Mouse (Mus musculus): ENCODE results near the gene Mx1. TPM values are rescaled to one million over a fixed set of nuclear protein-coding genes. Genes with fewer than 3 reads are reported as not detected.

The Mx1 gene
- 0.36 TPM in 1 of 2 replicates, not detected in the other for polyA plus RNA-seq (2015; fragmentation: Nextera tagmentation; extraction: Ambion mirVana)

- H3K36me3 ChIP-seq = no peaks in the 10 kb centered on the region
- no peak for ATAC-seq (ENCODE audit: low read depth)
- no peak within 1 kb of the TSS for H3K4me3 ChIP-seq
- H3K9ac ChIP-seq = no peak within 1 kb of the TSS
- no peak within 1 kb of the TSS for H3K4me2 ChIP-seq
- H3K27me3 ChIP-seq = no peaks in the 10 kb centered on the region
- 32% methylated on average over 4 of the region's 4 CpGs for WGBS
- no peaks in the 10 kb centered on the region for H3K9me3 ChIP-seq
- peaks cover 5% of the 10 kb centered on the region for H3K4me1 ChIP-seq (replicated peaks)
- no peak within 1 kb of the TSS for H3K27ac ChIP-seq (replicated peaks)
These were observed at the start of gene Mx1 for GRCm38 (mm10) chr16:97462481-97463181. Mx1 (minus strand) TSS chr16:97462907.

GRCm38 (mm10) chr16:97512347-97512751 is 49.6 kb upstream of the Mx1 start:
- H3K9ac ChIP-seq = no peak overlapping the region
- WGBS = 89% methylated on average over 12 of the region's 12 CpGs
- no peak for ATAC-seq (ENCODE audit: low read depth)

DNA sequence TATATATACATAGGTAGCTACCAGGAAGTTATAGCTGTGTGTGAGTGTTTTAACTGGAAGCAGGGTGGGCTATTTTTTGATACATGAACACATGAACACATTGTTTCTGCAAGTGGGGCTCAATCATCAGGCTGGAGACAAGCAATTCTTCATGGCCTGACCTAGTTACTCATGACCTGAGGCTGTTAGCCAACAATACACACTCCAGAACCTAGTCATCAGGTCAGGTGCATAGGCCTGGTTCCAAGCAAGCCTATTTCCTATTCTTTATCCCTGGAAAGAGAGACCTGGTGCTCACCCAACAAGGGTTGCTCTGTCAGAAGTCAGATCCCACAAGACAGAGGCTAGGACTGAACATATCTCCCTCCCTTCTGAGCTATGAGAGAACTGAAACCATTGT is 48.8 kb upstream of the Mx1 start:
- no peak for ATAC-seq (ENCODE audit: low read depth)
- no peak overlapping the region for H3K27ac ChIP-seq (replicated peaks)
- H3K9me3 ChIP-seq = no peaks in the 10 kb centered on the region
- no peak overlapping the region for H3K4me2 ChIP-seq
- no peak overlapping the region for H3K9ac ChIP-seq
- H3K27me3 ChIP-seq = no peaks in the 10 kb centered on the region
- no peak overlapping the region for H3K4me3 ChIP-seq
- H3K36me3 ChIP-seq = no peaks in the 10 kb centered on the region
- H3K4me1 ChIP-seq (replicated peaks) = no peaks in the 10 kb centered on the region

More at GRCm38 (mm10) chr16:97512347-97512751, 49.6 kb upstream of the Mx1 start:
- Histone ChIP-seq H3K9me3 (no peaks in the 10 kb centered on the region), H3K27me3 (no peaks in the 10 kb centered on the region), H3K4me3 (no peak overlapping the region), H3K4me2 (no peak overlapping the region), H3K27ac (replicated peaks) (no peak overlapping the region), H3K4me1 (replicated peaks) (no peaks in the 10 kb centered on the region), H3K36me3 (no peaks in the 10 kb centered on the region)

GRCm38 (mm10) chr16:97510849-97511248 is 48.1 kb upstream of the Mx1 start:
- no peaks in the 10 kb centered on the region for H3K9me3 ChIP-seq
- no peak overlapping the region for H3K27ac ChIP-seq (replicated peaks)
- ATAC-seq (ENCODE audit: low read depth) = no peak
- H3K9ac ChIP-seq = no peak overlapping the region
- no peak overlapping the region for H3K4me3 ChIP-seq
- 58% methylated on average over 5 of the region's 5 CpGs for WGBS
- H3K4me1 ChIP-seq (replicated peaks) = no peaks in the 10 kb centered on the region
- H3K36me3 ChIP-seq = no peaks in the 10 kb centered on the region
- H3K4me2 ChIP-seq = no peak overlapping the region
- H3K27me3 ChIP-seq = no peaks in the 10 kb centered on the region

- Histone ChIP-seq H3K4me2 (no peak overlapping the region), H3K36me3 (no peaks in the 10 kb centered on the region)
- no peak for ATAC-seq (ENCODE audit: low read depth)
These were observed 45.1 kb upstream of the Mx1 start for GRCm38 (mm10) chr16:97507783-97508182.

DNA sequence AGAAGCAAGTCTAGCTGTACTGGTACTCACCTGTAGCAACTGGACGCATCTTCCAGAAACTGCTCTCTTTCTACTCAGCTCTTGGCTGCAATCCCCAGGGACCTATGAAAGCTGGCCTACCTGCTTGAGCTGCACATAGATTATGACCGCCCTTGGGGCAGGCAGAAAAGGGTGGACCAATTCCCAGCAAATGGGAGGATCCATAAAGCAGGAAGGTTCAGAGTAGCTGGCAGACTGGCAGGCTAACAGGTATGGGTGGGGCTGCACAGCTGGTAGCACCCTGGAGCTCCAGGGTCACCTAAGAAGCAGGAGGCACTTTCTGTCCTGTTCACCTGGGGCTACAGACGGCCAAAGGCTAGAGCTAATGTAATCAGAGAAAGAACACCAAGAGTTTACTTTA is 42.1 kb upstream of the Mx1 start:
- Histone ChIP-seq H3K36me3 (no peaks in the 10 kb centered on the region), H3K9me3 (no peaks in the 10 kb centered on the region), H3K9ac (no peak overlapping the region), H3K27ac (replicated peaks) (no peak overlapping the region), H3K27me3 (no peaks in the 10 kb centered on the region), H3K4me2 (no peak overlapping the region), H3K4me3 (no peak overlapping the region), H3K4me1 (replicated peaks) (no peaks in the 10 kb centered on the region)
- WGBS = 89% methylated on average over 3 of the region's 3 CpGs
- ATAC-seq (ENCODE audit: low read depth) = no peak

More at GRCm38 (mm10) chr16:97507783-97508182, 45.1 kb upstream of the Mx1 start:
- Histone ChIP-seq H3K4me3 (no peak overlapping the region), H3K9me3 (no peaks in the 10 kb centered on the region), H3K4me1 (replicated peaks) (no peaks in the 10 kb centered on the region), H3K27ac (replicated peaks) (no peak overlapping the region), H3K9ac (no peak overlapping the region), H3K27me3 (no peaks in the 10 kb centered on the region)

DNA sequence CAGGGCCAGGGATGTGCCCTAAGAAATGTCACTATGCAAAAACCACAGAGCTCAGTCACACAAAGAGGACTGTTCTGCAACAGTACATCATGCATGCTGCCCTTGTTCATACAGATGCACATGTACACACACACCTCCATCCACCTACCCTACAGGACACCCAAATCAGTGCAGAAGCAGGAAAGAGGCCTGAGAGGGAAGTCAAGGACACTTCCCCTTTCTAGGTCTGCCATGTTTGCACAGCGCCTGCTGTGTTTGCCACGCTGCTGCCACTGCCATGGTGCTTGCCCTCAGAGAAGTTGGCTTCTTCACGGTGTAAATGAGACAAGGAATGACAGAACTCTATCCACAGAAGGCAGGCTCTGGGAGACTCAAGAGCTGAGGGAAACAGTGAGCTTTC is 41.1 kb upstream of the Mx1 start:
- Histone ChIP-seq H3K9me3 (no peaks in the 10 kb centered on the region), H3K4me1 (replicated peaks) (no peaks in the 10 kb centered on the region), H3K27ac (replicated peaks) (no peak overlapping the region), H3K4me3 (no peak overlapping the region), H3K27me3 (no peaks in the 10 kb centered on the region), H3K4me2 (no peak overlapping the region), H3K36me3 (no peaks in the 10 kb centered on the region), H3K9ac (no peak overlapping the region)
- ATAC-seq (ENCODE audit: low read depth) = no peak
- 86% methylated on average over 3 of the region's 3 CpGs for WGBS

GRCm38 (mm10) chr16:97500901-97501300 is 38.2 kb upstream of the Mx1 start:
- Histone ChIP-seq H3K9me3 (no peaks in the 10 kb centered on the region), H3K27me3 (no peaks in the 10 kb centered on the region), H3K4me2 (no peak overlapping the region), H3K36me3 (no peaks in the 10 kb centered on the region), H3K4me3 (no peak overlapping the region), H3K4me1 (replicated peaks) (no peaks in the 10 kb centered on the region), H3K27ac (replicated peaks) (no peak overlapping the region), H3K9ac (no peak overlapping the region)
- ATAC-seq (ENCODE audit: low read depth) = no peak
- WGBS = 92% methylated on average over 7 of the region's 7 CpGs

- Histone ChIP-seq H3K4me2 (no peak overlapping the region), H3K9ac (no peak overlapping the region), H3K27ac (replicated peaks) (no peak overlapping the region), H3K4me1 (replicated peaks) (no peaks in the 10 kb centered on the region), H3K36me3 (no peaks in the 10 kb centered on the region), H3K9me3 (no peaks in the 10 kb centered on the region), H3K4me3 (no peak overlapping the region), H3K27me3 (no peaks in the 10 kb centered on the region)
- WGBS = 90% methylated on average over 7 of the region's 7 CpGs
- no peak for ATAC-seq (ENCODE audit: low read depth)
These were observed 36.7 kb upstream of the Mx1 start for GRCm38 (mm10) chr16:97499450-97499849.

DNA sequence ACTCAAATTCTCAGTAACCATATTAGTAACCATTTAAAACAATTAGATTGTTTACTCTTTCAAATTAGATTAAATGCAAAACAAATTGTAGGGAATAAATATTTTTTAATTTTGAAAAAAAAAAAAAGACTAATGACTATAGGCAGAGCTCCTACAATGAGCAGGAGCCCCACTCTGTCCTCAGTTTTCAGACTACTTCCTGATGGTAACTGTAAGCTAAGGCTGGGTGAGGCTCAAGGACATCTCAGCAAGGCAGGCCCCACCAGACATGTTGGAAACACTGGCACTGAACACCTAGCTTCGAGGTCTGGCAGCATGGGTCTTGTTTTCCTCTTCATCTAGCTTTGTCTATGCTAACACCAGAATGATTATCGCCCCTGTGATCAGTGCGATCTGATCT is 35.4 kb upstream of the Mx1 start:
- WGBS = 91% methylated on average over 3 of the region's 3 CpGs
- ATAC-seq (ENCODE audit: low read depth) = no peak

DNA sequence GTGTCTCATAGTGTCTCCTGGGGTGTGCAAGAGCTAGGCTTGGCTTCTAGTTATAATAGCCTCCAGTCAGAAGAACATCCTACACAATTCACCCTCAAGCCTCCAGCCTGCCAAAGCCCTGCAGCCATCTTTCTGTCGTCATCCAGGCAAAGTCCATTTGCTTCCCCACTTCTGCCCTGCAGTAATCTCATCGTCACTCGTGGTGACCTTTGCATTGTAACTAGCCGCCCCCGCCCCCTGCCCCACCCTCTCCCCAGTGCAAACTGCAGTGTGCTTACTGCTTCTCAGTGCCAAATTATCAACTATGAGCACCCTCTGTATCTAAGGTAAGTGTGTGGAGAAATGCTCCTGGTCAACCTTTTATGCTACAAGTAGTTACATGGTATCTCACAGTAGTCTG is 35.0 kb upstream of the Mx1 start:
- no peak for ATAC-seq (ENCODE audit: low read depth)
- H3K27ac ChIP-seq (replicated peaks) = no peak overlapping the region
- 53% methylated on average over 5 of the region's 5 CpGs for WGBS
- no peak overlapping the region for H3K4me2 ChIP-seq
- H3K27me3 ChIP-seq = no peaks in the 10 kb centered on the region
- H3K4me3 ChIP-seq = no peak overlapping the region
- no peaks in the 10 kb centered on the region for H3K36me3 ChIP-seq
- no peak overlapping the region for H3K9ac ChIP-seq
- no peaks in the 10 kb centered on the region for H3K9me3 ChIP-seq
- no peaks in the 10 kb centered on the region for H3K4me1 ChIP-seq (replicated peaks)

More for the DNA sequence above, 35.4 kb upstream of the Mx1 start:
- no peaks in the 10 kb centered on the region for H3K27me3 ChIP-seq
- H3K27ac ChIP-seq (replicated peaks) = no peak overlapping the region
- H3K4me3 ChIP-seq = no peak overlapping the region
- no peaks in the 10 kb centered on the region for H3K4me1 ChIP-seq (replicated peaks)
- no peak overlapping the region for H3K4me2 ChIP-seq
- no peak overlapping the region for H3K9ac ChIP-seq
- H3K36me3 ChIP-seq = no peaks in the 10 kb centered on the region
- H3K9me3 ChIP-seq = no peaks in the 10 kb centered on the region

- H3K9me3 ChIP-seq = no peaks in the 10 kb centered on the region
- H3K27me3 ChIP-seq = no peaks in the 10 kb centered on the region
- no peaks in the 10 kb centered on the region for H3K4me1 ChIP-seq (replicated peaks)
- no peak for ATAC-seq (ENCODE audit: low read depth)
- no peak overlapping the region for H3K4me3 ChIP-seq
- H3K9ac ChIP-seq = no peak overlapping the region
- no peaks in the 10 kb centered on the region for H3K36me3 ChIP-seq
- H3K27ac ChIP-seq (replicated peaks) = no peak overlapping the region
- no peak overlapping the region for H3K4me2 ChIP-seq
- 48% methylated on average over 3 of the region's 3 CpGs for WGBS
These were observed 33.3 kb upstream of the Mx1 start for GRCm38 (mm10) chr16:97496026-97496425.

DNA sequence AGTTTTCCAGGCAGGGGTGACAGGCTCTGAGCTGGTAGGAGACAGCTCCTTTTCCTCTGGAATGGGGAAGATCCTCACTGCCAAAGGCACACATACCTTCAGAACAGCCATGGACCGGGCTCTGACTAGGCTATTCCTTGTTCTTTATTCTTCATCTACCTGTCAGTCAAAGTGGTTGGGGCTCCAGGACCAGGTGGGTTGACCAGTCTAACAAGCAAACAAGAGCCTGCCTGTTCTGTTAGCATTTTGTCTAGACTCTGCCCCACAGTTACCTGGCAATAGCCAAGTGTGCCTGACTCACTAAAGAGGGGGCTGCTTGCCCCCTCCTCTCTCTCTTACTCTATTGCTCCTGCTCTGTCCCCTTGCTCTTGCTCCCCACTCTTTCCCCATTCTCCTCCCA is 29.7 kb upstream of the Mx1 start:
- no peak overlapping the region for H3K4me3 ChIP-seq
- no peaks in the 10 kb centered on the region for H3K36me3 ChIP-seq
- no peak overlapping the region for H3K9ac ChIP-seq
- H3K27ac ChIP-seq (replicated peaks) = no peak overlapping the region
- no peaks in the 10 kb centered on the region for H3K27me3 ChIP-seq
- no peak for ATAC-seq (ENCODE audit: low read depth)
- H3K4me1 ChIP-seq (replicated peaks) = no peaks in the 10 kb centered on the region
- WGBS = 73% methylated on average over 1 of the region's 1 CpGs
- H3K9me3 ChIP-seq = no peaks in the 10 kb centered on the region
- H3K4me2 ChIP-seq = no peak overlapping the region

All from neural tube, embryonic 13.5 days (tissue).